Mouse (Mus musculus): ENCODE measurements around the gene Vps37b. TPM values are rescaled to one million over a fixed set of nuclear protein-coding genes. Genes with fewer than 3 reads are reported as not detected.

Gene Vps37b
- polyA plus RNA-seq, 1 experiment, result 40.7 TPM

DNA sequence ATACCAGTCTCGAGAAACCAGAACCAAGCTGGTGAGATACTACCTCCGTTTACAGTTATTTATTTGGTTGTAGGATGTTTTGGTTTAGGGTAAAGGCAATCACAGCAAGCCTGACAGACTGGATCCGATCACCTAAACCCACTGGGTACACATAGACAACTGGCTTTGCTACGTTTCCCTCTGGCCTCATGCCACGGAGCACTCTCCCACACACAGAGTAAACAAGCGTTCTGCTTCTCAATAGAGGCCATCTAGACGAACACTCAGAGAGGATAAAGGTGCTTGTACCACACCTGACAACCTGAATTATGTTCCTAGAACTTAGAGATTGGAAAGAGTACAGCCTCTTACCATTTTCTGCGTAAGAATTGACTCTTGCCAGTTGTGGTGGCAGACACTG lies 71.9 kb downstream of the Vps37b start:
- H3K27me3 ChIP-seq (ENCODE audit: control insufficient read depth, insufficient read depth, insufficient read length), result no peaks in the 10 kb centered on the region
- no peak overlapping the region for H3ac ChIP-seq (ENCODE audit: control insufficient read depth, insufficient read length, low read depth)
- no peaks in the 10 kb centered on the region for H3K79me3 ChIP-seq (ENCODE audit: low read depth)
- TF ChIP-seq USF1 (IDR thresholded peaks at IDR 0.05; ENCODE audit: low read depth) (no peak), MAX (IDR thresholded peaks at IDR 0.05) (no peak), MYOD1 (IDR thresholded peaks at IDR 0.05; ENCODE audit: control insufficient read depth, insufficient read length, low read depth) (no peak), MYOG (IDR thresholded peaks at IDR 0.05; ENCODE audit: control insufficient read depth, extremely low read depth, insufficient read length) (no peak), CTCF (IDR thresholded peaks at IDR 0.05; ENCODE audit: control insufficient read depth, insufficient read depth, insufficient read length) (no peak), CEBPB (IDR thresholded peaks at IDR 0.05; ENCODE audit: low read depth) (no peak), FOSL1 (IDR thresholded peaks at IDR 0.05; ENCODE audit: insufficient read depth, low read length, poor library complexity, severe bottlenecking) (no peak)
- no peaks in the 10 kb centered on the region for H3K79me2 ChIP-seq (ENCODE audit: control insufficient read depth, insufficient read depth)
- no peak overlapping the region for H3K4me3 ChIP-seq (ENCODE audit: insufficient read depth, poor library complexity, severe bottlenecking)
- no peaks in the 10 kb centered on the region for H3K36me3 ChIP-seq (ENCODE audit: control insufficient read depth, insufficient read depth)

- no peaks in the 10 kb centered on the region for H3K79me3 ChIP-seq (ENCODE audit: low read depth)
- no peaks in the 10 kb centered on the region for H3K36me3 ChIP-seq (ENCODE audit: control insufficient read depth, insufficient read depth)
- no peak overlapping the region for H3K4me3 ChIP-seq (ENCODE audit: insufficient read depth, poor library complexity, severe bottlenecking)
- no peak for TF ChIP-seq MAX (IDR thresholded peaks at IDR 0.05)
- no peak for TF ChIP-seq MYOD1 (IDR thresholded peaks at IDR 0.05; ENCODE audit: control insufficient read depth, insufficient read length, low read depth)
- no peak for TF ChIP-seq MYOG (IDR thresholded peaks at IDR 0.05; ENCODE audit: control insufficient read depth, extremely low read depth, insufficient read length)
- TF ChIP-seq USF1 (IDR thresholded peaks at IDR 0.05; ENCODE audit: low read depth), result no peak
- TF ChIP-seq CTCF (IDR thresholded peaks at IDR 0.05; ENCODE audit: control insufficient read depth, insufficient read depth, insufficient read length), result no peak
- TF ChIP-seq CEBPB (IDR thresholded peaks at IDR 0.05; ENCODE audit: low read depth), result no peak
- TF ChIP-seq FOSL1 (IDR thresholded peaks at IDR 0.05; ENCODE audit: insufficient read depth, low read length, poor library complexity, severe bottlenecking), result no peak
- no peak overlapping the region for H3ac ChIP-seq (ENCODE audit: control insufficient read depth, insufficient read length, low read depth)
- H3K27me3 ChIP-seq (ENCODE audit: control insufficient read depth, insufficient read depth, insufficient read length), result no peaks in the 10 kb centered on the region
- no peaks in the 10 kb centered on the region for H3K79me2 ChIP-seq (ENCODE audit: control insufficient read depth, insufficient read depth)
These were observed 73.1 kb downstream of the Vps37b start for GRCm38 (mm10) chr5:123959018-123959417.

DNA sequence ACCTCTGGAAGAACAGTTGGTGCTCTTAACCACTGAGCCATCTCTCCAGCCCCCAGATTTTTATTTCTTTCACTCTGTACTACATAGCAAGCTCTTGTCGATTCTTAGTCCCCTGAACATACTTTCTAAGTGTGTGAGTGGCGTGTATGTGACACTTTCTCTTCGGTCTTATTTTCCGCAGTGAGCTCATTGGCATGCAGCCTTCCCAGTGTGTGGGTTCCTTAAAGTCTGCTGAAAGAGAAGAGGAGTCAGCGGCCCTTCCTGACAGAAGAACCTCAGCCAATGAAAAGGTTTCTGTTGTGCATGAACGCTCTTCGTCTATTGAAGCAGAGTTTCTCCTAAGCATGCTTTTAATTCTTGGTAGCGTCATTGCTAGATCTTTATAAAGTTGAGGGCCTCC lies 74.9 kb downstream of the Vps37b start:
- H3K4me3 ChIP-seq (ENCODE audit: insufficient read depth, poor library complexity, severe bottlenecking), result no peak overlapping the region
- no peaks in the 10 kb centered on the region for H3K36me3 ChIP-seq (ENCODE audit: control insufficient read depth, insufficient read depth)
- TF ChIP-seq MYOG (IDR thresholded peaks at IDR 0.05; ENCODE audit: control insufficient read depth, extremely low read depth, insufficient read length) (no peak), MAX (IDR thresholded peaks at IDR 0.05) (no peak), CTCF (IDR thresholded peaks at IDR 0.05; ENCODE audit: control insufficient read depth, insufficient read depth, insufficient read length) (no peak), CEBPB (IDR thresholded peaks at IDR 0.05; ENCODE audit: low read depth) (no peak), MYOD1 (IDR thresholded peaks at IDR 0.05; ENCODE audit: control insufficient read depth, insufficient read length, low read depth) (no peak), USF1 (IDR thresholded peaks at IDR 0.05; ENCODE audit: low read depth) (no peak), FOSL1 (IDR thresholded peaks at IDR 0.05; ENCODE audit: insufficient read depth, low read length, poor library complexity, severe bottlenecking) (no peak)
- no peaks in the 10 kb centered on the region for H3K79me3 ChIP-seq (ENCODE audit: low read depth)
- no peak overlapping the region for H3ac ChIP-seq (ENCODE audit: control insufficient read depth, insufficient read length, low read depth)
- no peaks in the 10 kb centered on the region for H3K27me3 ChIP-seq (ENCODE audit: control insufficient read depth, insufficient read depth, insufficient read length)
- H3K79me2 ChIP-seq (ENCODE audit: control insufficient read depth, insufficient read depth), result no peaks in the 10 kb centered on the region

Small RNAs within 50 kb of the gene (microRNA-seq; reads per million reads assigned to microRNA genes)
- 1.3 reads per million, percentile 30 among the genes with 10 or more reads in this experiment for gene Mir7032 (ENCODE audit: borderline microRNAs expressed)

Other genes starting within 250 kb of the Vps37b start
- gene Hcar2, start 166.8 kb downstream of the Vps37b start, polyA plus RNA-seq (2012; fragmentation: generic; extraction: Trizol), result not detected
- 0.02 TPM for gene Hcar1, start 152.2 kb downstream of the Vps37b start, polyA plus RNA-seq (2012; fragmentation: generic; extraction: Trizol)
- gene Denr, start 125.1 kb downstream of the Vps37b start, polyA plus RNA-seq (2012; fragmentation: generic; extraction: Trizol), result 77.0 TPM
- not detected for gene Gm43518, start 104.9 kb downstream of the Vps37b start, polyA plus RNA-seq (2012; fragmentation: generic; extraction: Trizol)
- gene Ccdc62, start 101.6 kb downstream of the Vps37b start, polyA plus RNA-seq (2012; fragmentation: generic; extraction: Trizol), result 2.5 TPM
- gene Hip1r, start 58.6 kb downstream of the Vps37b start, polyA plus RNA-seq (2012; fragmentation: generic; extraction: Trizol), result 24.3 TPM
- 0.46 TPM for gene Abcb9, start 63.5 kb upstream of the Vps37b start, polyA plus RNA-seq (2012; fragmentation: generic; extraction: Trizol)
- 10.7 TPM for gene Ogfod2, start 80.0 kb upstream of the Vps37b start, polyA plus RNA-seq (2012; fragmentation: generic; extraction: Trizol)
- gene Arl6ip4, start 83.8 kb upstream of the Vps37b start, polyA plus RNA-seq (2012; fragmentation: generic; extraction: Trizol), result 79.6 TPM
- 4.0 TPM for gene Pitpnm2, start 217.5 kb upstream of the Vps37b start, polyA plus RNA-seq (2012; fragmentation: generic; extraction: Trizol)

Measured in C2C12 (cell line).